Mouse (Mus musculus) granulocyte monocyte progenitor cell, adult 5-6 weeks (primary cell): ENCODE measurements around the gene Hspg2. TPM values are rescaled to one million over a fixed set of nuclear protein-coding genes. Genes with fewer than 3 reads are reported as not detected.
"Not testable (repeated sequence)": the region's sequence is repeated elsewhere in the genome, so short reads cannot be mapped to it uniquely, and the experiment has no call there.

ENCODE experiments used
- ATAC-seq: replicated peaks from 2 replicates; pipeline ENCODE4 v1.8.0; 2016; ENCODE audit warnings: mild to moderate bottlenecking, moderate TSS enrichment, inconsistent platforms; ENCODE audit not compliant: poor library complexity, severe bottlenecking
- total RNA-seq, 2 experiments: library from RNA; stranded (forward) in 1 of 2; stranded (reverse) in 1 of 2; fragments of 200-712, 200-1000 nt in 1 of 2; fragments of >200 nt in 1 of 2; fragmentation: Nextera tagmentation in 1 of 2; gene quantifications; 2 replicates each; pipeline ENCODE4 v1.2.3; 2014 to 2017

Gene Hspg2
- total RNA-seq (2014; fragmentation: Nextera tagmentation) (0.21 TPM in 1 of 2 replicates, not detected in the other), total RNA-seq (2017) (0.05 TPM in 1 of 2 replicates, not detected in the other)

GRCm38 (mm10) chr4:137468260-137469080 lies at the start of gene Hspg2:
TSS of gene Hspg2 (plus strand) at chr4:137468769.
- peak; percentile 98 for ATAC-seq

- 0 out of 2 replicates have a peak, but pooled peaks have one; percentile 20 for ATAC-seq
Measured at GRCm38 (mm10) chr4:137430502-137430901, 38.1 kb upstream of the Hspg2 start, which contains the start of gene Cela3b. TSS of gene Cela3b (minus strand) at chr4:137430540.

DNA sequence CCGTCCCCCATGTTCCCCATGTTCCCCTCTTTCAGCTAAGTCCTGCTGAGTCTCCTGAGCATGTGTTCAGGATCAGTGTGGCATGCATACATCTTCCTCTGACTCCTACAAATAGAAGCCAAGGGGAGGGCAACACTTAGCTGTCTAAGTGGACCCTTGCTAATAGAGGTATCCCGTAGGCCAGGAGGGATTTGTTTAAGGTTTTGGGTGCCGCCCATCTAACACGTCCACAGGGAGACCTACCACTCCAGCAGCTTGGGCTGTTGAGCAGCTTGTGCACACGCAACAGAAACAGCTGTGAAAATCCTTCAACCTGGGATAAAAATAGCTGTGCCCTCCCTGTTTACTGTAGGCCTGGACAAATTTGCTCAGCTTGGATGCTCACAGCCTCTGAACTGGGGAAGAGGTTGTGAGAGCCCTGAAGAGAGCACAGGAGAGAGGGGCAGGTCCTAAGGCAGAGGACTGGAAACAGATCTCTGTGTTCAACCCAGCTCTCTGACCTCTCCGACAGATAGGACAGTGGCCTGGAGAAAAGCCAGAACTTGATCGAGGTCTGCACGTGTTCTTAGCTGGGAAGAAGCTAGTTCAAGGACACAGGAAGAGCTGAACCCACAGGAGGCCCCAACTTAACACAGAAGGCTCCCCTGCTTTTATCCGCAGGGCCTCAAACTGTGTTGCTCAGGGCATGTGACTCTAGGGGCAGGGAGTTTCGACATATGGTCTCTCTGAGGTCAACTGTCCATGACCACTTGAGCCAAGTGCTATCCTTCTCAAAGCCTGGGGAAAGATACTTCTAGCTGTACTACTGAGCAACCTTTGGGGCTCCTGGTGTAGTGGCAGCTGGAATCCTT lies 35.6 kb upstream of the Hspg2 start:
- ATAC-seq, result not testable (repeated sequence)

DNA sequence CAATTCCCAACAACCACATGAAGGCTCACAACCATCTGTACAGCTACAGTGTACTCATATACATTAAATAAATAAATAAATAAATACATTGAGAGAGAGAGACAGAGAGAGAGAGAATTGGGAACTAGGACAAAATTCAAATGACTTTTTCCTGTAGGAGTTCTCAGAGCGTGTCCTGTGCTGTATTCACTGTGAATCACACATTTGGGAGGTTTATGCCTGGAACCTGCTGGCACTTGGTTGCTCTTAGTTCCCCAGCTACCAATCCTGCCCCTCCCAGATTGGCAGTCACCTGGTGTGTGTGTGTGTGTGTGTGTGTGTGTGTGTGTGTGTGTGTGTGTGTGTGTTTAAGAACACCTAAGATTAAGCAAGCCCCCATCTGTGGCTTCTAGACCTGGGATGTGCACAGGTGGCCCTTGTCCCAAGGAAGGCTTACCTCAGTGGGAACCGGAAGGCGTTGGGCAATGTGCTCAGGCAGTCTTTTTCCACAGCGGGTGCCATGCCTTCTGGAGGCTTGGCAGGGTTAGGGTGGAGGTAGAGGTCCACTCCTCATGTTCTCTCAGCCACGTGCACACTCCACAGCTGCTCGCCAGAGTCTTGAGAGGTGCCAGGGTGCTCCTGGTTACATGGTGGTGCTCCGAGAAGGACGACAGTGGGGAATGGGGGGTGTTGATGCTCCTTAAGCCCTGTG lies 31.4 kb upstream of the Hspg2 start:
- no peak for ATAC-seq

DNA sequence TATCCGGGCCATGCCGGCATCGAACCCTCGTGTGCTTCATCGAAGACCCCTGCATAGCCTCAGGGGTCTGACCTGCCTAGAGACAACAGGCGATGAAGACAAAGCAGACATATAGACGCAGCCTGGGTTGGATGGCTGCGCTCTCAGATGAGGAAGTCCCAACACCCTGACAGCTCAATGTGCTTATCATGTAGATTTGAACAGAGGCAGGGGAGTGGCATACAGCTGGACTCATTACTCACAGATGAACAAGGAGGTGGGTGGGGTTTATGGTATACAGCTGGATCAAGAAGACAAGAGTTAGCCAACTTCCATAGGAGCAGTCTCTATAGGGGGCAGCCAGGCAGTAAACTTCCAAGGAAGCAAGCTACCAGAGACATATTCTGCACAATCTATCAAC lies 29.7 kb upstream of the Hspg2 start:
- ATAC-seq, result no peak

DNA sequence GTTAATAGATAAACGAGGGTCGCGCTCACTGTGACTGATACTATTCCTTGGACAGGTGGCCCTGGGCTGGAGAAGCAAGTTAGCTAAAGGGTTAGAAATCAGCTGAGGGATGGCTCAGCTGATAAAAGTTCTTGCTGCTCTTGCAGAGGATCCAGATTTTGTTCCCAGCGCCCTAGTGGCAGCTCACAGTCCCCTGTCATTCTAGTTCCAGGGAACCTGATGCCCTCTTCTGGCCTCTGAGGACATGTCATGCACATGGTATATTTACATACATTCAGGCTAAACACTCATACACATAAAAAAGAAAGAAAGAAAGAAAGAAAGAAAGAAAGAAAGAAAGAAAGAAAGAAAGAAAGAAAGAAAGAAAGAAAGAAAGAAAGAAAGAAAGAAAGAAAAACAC lies 27.2 kb upstream of the Hspg2 start:
- no peak for ATAC-seq

DNA sequence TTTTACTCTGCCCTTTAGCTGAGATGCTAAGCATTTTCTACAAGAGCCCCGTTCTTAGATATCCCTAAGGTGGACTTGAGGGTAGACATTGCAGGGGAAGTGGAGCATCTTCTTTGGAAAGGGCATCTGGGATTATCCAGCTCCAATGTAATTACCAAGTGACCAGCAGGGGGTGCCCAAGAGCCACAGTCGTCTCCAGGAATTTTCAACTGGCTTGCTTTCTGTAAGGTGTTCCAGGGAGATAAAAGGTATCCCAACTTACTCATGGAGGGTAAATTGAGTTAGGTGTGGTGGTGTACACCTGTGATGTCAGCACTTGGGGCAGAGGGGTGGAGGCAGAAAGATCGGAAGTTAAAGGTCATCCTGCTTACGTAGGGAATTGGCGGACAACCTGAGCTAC lies 24.9 kb upstream of the Hspg2 start:
- ATAC-seq, result no peak

DNA sequence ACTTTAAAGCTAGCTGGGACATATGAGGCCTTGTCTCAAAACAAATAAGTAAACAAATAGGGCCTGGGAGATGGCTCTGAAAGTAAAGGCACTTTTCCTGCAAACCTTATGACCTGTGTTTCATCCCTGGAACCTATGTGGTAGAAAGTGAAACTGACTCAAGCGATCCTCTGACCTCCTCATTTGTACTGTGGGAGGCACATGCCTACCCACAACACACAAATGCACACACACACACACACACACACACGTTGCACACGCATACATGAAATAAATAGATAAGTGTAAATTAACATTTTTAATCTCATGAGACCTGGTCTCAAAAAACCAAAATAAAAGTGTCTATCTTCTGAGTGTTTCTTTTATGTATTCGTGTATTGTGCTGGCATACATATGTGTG lies 22.7 kb upstream of the Hspg2 start:
- ATAC-seq, result no peak

- no peak for ATAC-seq
Measured at GRCm38 (mm10) chr4:137447363-137448196, 21.0 kb upstream of the Hspg2 start.

DNA sequence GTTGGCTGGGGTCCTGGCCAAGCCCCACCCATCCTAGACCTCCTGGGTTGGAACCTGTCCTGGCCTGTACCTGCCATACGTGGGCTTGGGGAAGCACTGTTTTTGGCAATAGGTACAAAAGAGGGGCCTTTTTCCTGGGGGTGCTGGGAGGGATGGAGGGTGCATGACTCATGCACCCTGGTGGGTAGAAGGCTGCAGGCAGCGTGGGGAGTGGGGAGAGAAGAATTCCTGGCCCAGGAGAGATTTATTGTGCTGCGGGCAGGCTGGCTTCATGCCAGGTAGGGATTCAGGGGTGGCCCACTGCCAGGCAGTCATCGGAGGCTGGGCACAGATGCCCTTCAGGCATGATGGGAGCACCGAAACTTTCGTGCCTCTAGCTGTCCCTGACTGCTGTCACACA lies 20.4 kb upstream of the Hspg2 start:
- ATAC-seq, result no peak

- ATAC-seq, result no peak
Measured at GRCm38 (mm10) chr4:137448641-137449040, 19.9 kb upstream of the Hspg2 start.

GRCm38 (mm10) chr4:137449132-137449531 lies 19.4 kb upstream of the Hspg2 start:
- no peak for ATAC-seq

DNA sequence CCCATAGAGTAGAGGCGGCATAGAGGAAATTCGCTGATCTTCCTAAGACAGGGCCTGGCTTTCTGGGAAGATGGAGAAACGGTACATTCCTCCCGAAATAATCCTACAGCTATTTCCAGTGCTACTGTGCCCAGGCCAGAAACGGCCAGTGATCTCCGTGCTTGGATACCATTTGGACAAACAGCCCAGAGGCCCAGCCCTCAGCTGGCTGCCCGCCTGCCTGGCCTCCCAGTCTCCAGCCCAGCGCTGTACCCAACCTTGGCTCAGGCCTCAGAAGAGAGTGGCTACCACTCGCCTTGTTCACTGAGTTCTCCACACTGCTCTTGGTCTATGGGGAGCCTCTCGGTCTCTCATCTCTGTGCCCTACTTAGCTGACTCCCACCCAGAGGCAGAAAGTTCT lies 18.9 kb upstream of the Hspg2 start:
- no peak for ATAC-seq

GRCm38 (mm10) chr4:137452190-137452589 lies 16.4 kb upstream of the Hspg2 start:
- no peak for ATAC-seq

DNA sequence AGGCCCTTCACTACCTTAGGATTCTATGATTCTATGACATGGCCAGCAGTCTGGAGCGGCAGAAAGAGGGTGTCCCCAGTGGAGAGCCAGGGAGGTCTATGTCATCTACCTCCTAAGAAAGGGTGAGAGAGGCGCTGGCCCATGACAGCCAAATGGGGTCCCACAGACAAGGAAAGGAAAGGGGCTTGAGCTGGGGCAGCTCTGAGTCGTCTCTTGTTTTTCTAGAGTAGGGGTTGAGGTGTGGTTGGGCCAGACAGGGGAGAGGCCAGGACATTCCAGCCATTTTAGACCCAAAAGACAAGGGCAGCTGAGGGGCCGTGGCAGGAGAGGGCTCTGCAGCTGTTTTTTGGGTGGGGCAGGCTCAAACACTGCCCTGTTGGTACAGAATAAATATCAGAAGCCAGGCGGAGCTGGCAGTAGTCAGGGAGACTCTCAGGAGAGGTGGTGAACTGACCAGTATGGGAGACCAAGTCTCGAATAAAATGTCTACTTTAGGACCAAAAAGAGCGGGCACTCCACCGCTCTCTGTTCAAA lies 15.3 kb upstream of the Hspg2 start, which contains the start of gene 1700013G24Rik:
Gene 1700013G24Rik (plus strand): TSS at position 51 of the 534 bp plus-strand sequence.
- no peak for ATAC-seq

DNA sequence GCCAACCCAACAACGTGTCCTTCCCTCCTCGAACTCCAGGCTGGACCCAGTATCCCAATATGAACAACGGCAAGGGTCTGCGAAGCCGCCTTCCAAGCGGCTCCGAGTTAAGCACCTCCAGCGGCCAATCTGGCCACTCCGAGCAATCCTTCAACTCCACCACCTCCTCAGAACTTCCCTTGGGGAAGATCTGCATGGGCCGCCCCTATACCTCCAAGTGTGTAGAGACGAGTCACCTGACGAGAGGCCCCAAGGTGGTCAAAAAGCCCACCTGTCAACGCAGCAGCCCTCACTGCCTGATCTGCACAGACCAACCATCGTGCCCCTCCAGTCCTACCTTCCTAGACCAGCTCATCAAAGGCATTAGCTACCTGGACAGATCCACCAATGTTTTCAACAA lies 14.0 kb upstream of the Hspg2 start:
- no peak for ATAC-seq

DNA sequence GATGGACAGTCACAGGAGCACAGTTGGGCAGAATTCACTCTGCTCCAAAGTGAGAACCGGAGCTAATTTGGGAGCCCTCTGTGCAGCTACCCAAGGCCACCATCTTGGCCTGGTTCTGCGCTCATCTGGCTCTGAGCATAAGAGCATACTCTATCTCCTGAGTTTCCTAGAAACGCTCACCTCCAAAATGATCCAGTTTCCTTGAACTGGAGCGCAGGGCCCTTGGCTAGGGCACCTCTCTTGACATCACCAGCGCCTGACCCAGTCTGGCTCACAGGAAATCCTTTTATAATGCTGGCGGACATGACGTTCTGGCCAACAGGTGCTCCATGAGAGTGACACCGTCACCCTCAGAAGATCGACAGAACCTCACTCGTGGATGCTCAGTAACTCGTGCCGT lies 12.0 kb upstream of the Hspg2 start:
- no peak for ATAC-seq

DNA sequence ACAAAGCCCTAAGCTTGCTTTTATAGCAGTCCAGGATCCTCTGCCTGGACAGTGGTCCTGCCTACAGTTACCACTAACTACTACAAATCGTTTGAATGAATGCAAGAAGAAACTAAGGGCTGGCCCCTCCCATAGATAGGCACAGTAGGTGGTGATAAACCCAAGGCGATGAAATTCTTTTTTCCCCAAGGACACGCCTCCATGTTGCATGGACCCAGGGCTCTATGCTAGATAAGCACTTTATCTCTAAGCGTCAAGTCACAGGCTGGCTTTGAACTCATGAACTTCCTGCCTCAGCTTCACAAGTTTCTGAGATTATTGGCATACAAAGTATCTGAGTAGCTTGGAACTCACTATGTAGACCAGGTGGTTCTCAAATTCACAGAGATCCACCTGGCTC lies 11.3 kb upstream of the Hspg2 start:
- ATAC-seq, result no peak

- no peak for ATAC-seq
Measured at GRCm38 (mm10) chr4:137458310-137458709, 10.3 kb upstream of the Hspg2 start.
